Mouse (Mus musculus): ENCODE data around the gene Olfr983. TPM values are rescaled to one million over a fixed set of nuclear protein-coding genes. Genes with fewer than 3 reads are reported as not detected.

The Olfr983 gene
- polyA plus RNA-seq (2012; rRNA removed), result not detected in 2 replicates

DNA sequence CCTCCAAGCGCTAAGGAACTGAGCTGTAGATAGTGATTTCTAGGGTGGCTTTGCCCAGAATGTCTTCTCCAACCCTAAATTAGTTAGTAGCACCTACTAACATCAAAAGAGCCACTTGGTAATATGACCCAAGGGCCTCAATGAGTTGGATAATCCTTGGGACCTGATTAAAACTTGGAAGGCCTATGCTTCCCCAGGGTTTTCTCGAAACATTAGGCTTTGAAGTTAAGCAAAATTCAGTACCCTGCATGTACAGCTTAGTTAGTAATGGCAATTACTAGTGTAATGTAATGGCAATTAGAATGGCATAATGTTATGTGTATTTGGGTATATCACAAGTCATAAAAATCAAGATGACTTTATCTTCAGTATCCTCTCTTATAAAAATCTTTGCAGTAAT is at the start of gene Olfr983:
Gene Olfr983 (minus strand): TSS at position 101 of the 400 bp plus-strand sequence.

DNA sequence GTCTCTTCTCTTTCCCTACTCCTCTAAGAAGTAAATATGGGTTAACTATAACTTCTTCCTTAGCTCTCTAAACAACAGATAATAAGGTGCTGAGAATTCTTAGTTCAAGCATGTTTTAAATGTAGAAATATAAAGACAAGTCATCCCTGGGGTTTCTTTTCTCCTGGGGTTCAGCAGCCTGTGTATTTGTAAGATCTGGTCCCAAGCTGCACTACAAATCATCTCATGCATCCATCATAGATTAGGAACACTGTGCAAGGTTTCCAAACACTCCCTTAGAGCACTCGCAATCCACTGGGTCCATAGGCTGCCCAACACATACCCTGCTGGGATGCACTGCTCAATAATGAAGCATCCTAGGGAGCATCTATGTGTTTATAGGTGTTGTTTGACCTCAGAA is 36.7 kb upstream of the Olfr983 start, which contains the start of gene Olfr985:
Gene Olfr985 (minus strand): TSS at position 101 of the 400 bp plus-strand sequence.

DNA sequence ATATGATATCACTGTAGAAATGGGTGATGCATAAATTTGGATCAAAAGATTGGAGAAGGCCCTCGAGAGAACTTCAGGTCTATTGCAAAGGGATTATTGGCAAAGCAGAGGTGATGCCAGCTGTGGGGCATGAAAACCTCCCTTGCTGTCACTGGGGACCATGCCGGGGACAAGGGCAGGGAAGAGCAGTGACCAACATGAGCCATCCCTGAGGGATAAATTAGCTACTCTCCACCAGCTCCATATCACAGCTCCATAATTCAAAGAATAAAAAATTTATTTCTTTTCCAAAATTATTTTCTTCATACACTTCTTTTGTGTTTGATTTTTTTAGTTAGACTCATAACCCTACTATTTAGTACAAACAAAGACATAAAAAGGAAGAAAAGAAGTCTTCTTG is 20.7 kb upstream of the Olfr983 start, which contains the start of gene Olfr984:
Gene Olfr984 (minus strand): TSS at position 101 of the 400 bp plus-strand sequence.

DNA sequence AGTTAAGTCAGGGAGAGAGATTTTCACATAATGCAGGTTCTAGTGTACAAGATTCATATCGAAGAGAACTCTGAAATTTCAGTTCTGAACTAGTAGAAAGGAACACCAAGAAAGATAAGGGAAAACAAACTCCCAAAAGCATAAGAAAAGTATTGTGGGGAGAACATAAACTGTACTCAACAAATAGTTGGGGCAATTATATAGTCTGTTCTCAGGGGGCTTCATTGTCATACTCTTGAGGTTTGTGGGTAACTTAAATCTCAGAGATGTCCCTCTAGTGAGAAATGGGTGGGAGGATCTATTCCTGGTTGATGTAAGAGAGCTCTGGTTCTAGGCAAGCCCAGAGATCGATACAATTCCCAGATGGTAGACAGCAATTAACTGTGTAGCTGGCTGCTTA is 19.9 kb downstream of the Olfr983 start, which contains the start of gene Olfr982:
Gene Olfr982 (plus strand): TSS at position 301 of the 400 bp plus-strand sequence.

Other genes with a start within 250 kb of the Olfr983 start
- gene Olfr972, start 227.2 kb downstream of the Olfr983 start, polyA plus RNA-seq (2012; rRNA removed), result not detected in 2 replicates
- not detected in 2 replicates for gene Olfr229, start 186.3 kb downstream of the Olfr983 start, polyA plus RNA-seq (2012; rRNA removed)
- not detected in 2 replicates for gene Olfr974, start 156.1 kb downstream of the Olfr983 start, polyA plus RNA-seq (2012; rRNA removed)
- gene Olfr975, start 141.5 kb downstream of the Olfr983 start, polyA plus RNA-seq (2012; rRNA removed), result 0.04 TPM in 1 of 2 replicates, not detected in the other
- gene Olfr976, start 132.5 kb downstream of the Olfr983 start, polyA plus RNA-seq (2012; rRNA removed), result not detected in 2 replicates
- gene Olfr978, start 101.5 kb downstream of the Olfr983 start, polyA plus RNA-seq (2012; rRNA removed), result not detected in 2 replicates
- gene Olfr979, start 90.1 kb downstream of the Olfr983 start, polyA plus RNA-seq (2012; rRNA removed), result not detected in 2 replicates
- gene Olfr980, start 84.0 kb downstream of the Olfr983 start, polyA plus RNA-seq (2012; rRNA removed), result not detected in 2 replicates
- gene Olfr981, start 72.1 kb downstream of the Olfr983 start, polyA plus RNA-seq (2012; rRNA removed), result not detected in 2 replicates
- gene Olfr982, start 19.8 kb downstream of the Olfr983 start, polyA plus RNA-seq (2012; rRNA removed), result not detected in 2 replicates
- gene Olfr984, start 20.6 kb upstream of the Olfr983 start, polyA plus RNA-seq (2012; rRNA removed), result not detected in 2 replicates
- gene Olfr985, start 36.6 kb upstream of the Olfr983 start, polyA plus RNA-seq (2012; rRNA removed), result not detected in 2 replicates
- not detected in 2 replicates for gene Tmem225, start 54.5 kb upstream of the Olfr983 start, polyA plus RNA-seq (2012; rRNA removed)
- gene Olfr986, start 87.3 kb upstream of the Olfr983 start, polyA plus RNA-seq (2012; rRNA removed), result not detected in 2 replicates
- 0.09 and 0.30 TPM in 2 replicates for gene Zfp202, start 98.7 kb upstream of the Olfr983 start, polyA plus RNA-seq (2012; rRNA removed)
- 0.03 and 0.13 TPM in 2 replicates for gene Scn3b, start 175.6 kb upstream of the Olfr983 start, polyA plus RNA-seq (2012; rRNA removed)